Mouse (Mus musculus): Measurements from ENCODE around the gene Psmb5. TPM values are rescaled to one million over a fixed set of nuclear protein-coding genes. Genes with fewer than 3 reads are reported as not detected.

Gene Psmb5
- polyA plus RNA-seq, 1 experiment from 2014 or later: 251 TPM

DNA sequence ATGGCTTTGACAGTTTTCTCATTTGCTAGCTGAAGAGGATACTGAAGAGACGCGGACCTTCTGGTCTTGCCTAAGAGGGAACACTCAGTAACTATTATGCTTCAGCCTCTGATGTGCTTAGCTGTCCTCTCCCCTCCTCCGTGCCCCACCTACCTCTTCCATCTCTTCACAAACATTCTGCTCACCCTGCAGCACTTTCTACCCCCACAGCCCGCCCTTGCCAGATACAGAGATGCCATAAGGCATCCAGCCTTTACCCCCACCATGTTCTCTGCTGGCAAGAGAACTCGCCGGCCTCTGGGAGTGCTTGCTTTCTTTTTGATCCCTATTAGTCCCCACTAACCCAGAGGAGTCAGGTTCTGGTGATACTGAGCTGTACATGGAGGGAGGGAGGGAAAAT lies 7.2 kb downstream of the Psmb5 start:
- Histone ChIP-seq H3K9ac (replicated peaks; ENCODE audit: low read depth) (no peak overlapping the region), H3K27me3 (replicated peaks; ENCODE audit: insufficient read depth, low read length) (no peaks in the 10 kb centered on the region), H3K4me2 (replicated peaks; ENCODE audit: low read depth, low read length) (no peak overlapping the region), H3K4me3 (ENCODE audit: low read depth, low read length) (no peak overlapping the region), H3K4me1 (ENCODE audit: insufficient read depth, low read depth, low read length) (no peaks in the 10 kb centered on the region), H3K9me3 (ENCODE audit: low read length) (no peaks in the 10 kb centered on the region), H3K36me3 (ENCODE audit: insufficient read depth, low read length) (no peaks in the 10 kb centered on the region), H3K27ac (ENCODE audit: low read length) (no peak overlapping the region)
- no peak for ATAC-seq
- DNase-seq (ENCODE audit: low spot score): no peak
- WGBS: 77% methylated on average over 6 of the region's 6 CpGs
- TF ChIP-seq EP300 (IDR thresholded peaks at IDR 0.05) (no peak), CTCF (IDR thresholded peaks at IDR 0.05) (no peak)

DNA sequence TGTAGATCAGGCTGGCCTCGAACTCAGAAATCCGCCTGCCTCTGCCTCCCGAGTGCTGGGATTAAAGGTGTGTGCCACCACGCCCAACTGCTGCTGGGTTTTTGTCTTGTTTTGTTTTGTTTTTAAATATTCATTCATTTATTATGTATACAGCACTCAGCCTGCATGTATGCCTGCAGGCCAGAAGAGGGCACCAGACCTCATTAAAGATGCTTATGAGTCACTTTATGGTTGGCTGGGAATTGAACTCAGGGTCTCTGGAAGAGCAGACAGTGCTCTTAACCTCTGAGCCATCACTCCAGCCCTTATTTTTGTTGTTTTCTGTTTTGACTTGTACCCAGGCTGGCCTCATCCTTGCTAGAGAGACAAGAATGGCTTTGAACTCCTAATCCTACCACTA lies 7.9 kb downstream of the Psmb5 start:
- ATAC-seq: no peak
- 87% methylated on average over 4 of the region's 4 CpGs for WGBS

DNA sequence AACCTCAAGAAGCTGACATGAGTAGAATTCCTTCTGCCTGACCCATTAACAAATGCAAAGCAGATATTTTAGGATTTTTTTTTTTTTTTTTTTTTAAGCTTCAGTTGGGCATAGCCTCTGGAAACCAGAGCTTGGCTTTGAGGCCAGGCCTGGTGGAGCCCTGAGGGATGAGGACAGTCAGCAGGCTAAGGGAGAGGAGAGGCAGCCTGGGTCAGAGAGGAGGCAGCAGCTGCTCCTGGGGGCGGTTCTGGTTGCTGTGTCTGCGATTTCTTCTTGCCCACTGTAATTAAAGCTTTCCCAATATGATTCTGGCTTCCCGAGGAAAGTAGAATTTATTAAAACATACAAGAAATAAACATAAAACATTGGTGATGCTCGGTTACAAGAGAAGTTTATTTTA lies 8.6 kb downstream of the Psmb5 start:
- no peaks in the 10 kb centered on the region for H3K9me3 ChIP-seq (ENCODE audit: low read length)
- H3K4me2 ChIP-seq (replicated peaks; ENCODE audit: low read depth, low read length): no peak overlapping the region
- WGBS: 61% methylated on average over 4 of the region's 4 CpGs
- no peaks in the 10 kb centered on the region for H3K36me3 ChIP-seq (ENCODE audit: insufficient read depth, low read length)
- TF ChIP-seq EP300 (IDR thresholded peaks at IDR 0.05): no peak
- TF ChIP-seq CTCF (IDR thresholded peaks at IDR 0.05): no peak
- H3K27ac ChIP-seq (ENCODE audit: low read length): no peak overlapping the region
- DNase-seq (ENCODE audit: low spot score) (peak; percentile 17), ATAC-seq (no peak)
- no peak overlapping the region for H3K9ac ChIP-seq (replicated peaks; ENCODE audit: low read depth)
- H3K4me1 ChIP-seq (ENCODE audit: insufficient read depth, low read depth, low read length): no peaks in the 10 kb centered on the region
- no peaks in the 10 kb centered on the region for H3K27me3 ChIP-seq (replicated peaks; ENCODE audit: insufficient read depth, low read length)
- H3K4me3 ChIP-seq (ENCODE audit: low read depth, low read length): no peak overlapping the region

More for the DNA sequence above, 7.9 kb downstream of the Psmb5 start:
- Histone ChIP-seq H3K4me1 (ENCODE audit: insufficient read depth, low read depth, low read length) (no peaks in the 10 kb centered on the region), H3K27ac (ENCODE audit: low read length) (no peak overlapping the region), H3K36me3 (ENCODE audit: insufficient read depth, low read length) (no peaks in the 10 kb centered on the region), H3K27me3 (replicated peaks; ENCODE audit: insufficient read depth, low read length) (no peaks in the 10 kb centered on the region), H3K9ac (replicated peaks; ENCODE audit: low read depth) (no peak overlapping the region), H3K9me3 (ENCODE audit: low read length) (no peaks in the 10 kb centered on the region), H3K4me2 (replicated peaks; ENCODE audit: low read depth, low read length) (no peak overlapping the region), H3K4me3 (ENCODE audit: low read depth, low read length) (no peak overlapping the region)
- TF ChIP-seq CTCF (IDR thresholded peaks at IDR 0.05) (peak; percentile 72), EP300 (IDR thresholded peaks at IDR 0.05) (no peak)
- peak; percentile 36 for DNase-seq (ENCODE audit: low spot score)

DNA sequence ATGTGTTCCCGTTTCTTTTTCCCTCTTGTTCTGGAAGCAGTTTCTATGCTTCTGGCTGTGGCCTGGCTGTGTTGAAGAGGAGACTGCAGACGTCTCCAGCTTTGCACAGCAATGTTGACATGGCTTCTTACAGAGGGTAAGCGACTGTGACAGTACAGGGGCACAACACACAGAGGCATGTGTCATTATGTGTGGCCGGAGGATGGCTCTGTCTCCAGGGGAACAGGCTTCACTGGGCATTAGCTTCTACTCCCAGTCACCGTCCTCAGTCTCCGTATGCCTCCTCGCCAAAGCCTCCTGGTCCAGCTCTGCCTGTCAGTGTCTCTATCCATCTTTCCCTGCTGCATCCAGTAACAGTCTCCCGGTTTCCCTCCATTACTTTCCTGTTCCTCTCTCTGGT lies 10.6 kb downstream of the Psmb5 start:
- Histone ChIP-seq H3K9ac (replicated peaks; ENCODE audit: low read depth) (no peak overlapping the region), H3K4me3 (ENCODE audit: low read depth, low read length) (no peak overlapping the region), H3K4me2 (replicated peaks; ENCODE audit: low read depth, low read length) (no peak overlapping the region), H3K4me1 (ENCODE audit: insufficient read depth, low read depth, low read length) (no peaks in the 10 kb centered on the region), H3K27ac (ENCODE audit: low read length) (no peak overlapping the region), H3K27me3 (replicated peaks; ENCODE audit: insufficient read depth, low read length) (no peaks in the 10 kb centered on the region), H3K36me3 (ENCODE audit: insufficient read depth, low read length) (no peaks in the 10 kb centered on the region), H3K9me3 (ENCODE audit: low read length) (no peaks in the 10 kb centered on the region)
- no peak for DNase-seq (ENCODE audit: low spot score)
- 43% methylated on average over 8 of the region's 8 CpGs for WGBS
- ATAC-seq: no peak
- TF ChIP-seq EP300 (IDR thresholded peaks at IDR 0.05): no peak
- no peak for TF ChIP-seq CTCF (IDR thresholded peaks at IDR 0.05)

DNA sequence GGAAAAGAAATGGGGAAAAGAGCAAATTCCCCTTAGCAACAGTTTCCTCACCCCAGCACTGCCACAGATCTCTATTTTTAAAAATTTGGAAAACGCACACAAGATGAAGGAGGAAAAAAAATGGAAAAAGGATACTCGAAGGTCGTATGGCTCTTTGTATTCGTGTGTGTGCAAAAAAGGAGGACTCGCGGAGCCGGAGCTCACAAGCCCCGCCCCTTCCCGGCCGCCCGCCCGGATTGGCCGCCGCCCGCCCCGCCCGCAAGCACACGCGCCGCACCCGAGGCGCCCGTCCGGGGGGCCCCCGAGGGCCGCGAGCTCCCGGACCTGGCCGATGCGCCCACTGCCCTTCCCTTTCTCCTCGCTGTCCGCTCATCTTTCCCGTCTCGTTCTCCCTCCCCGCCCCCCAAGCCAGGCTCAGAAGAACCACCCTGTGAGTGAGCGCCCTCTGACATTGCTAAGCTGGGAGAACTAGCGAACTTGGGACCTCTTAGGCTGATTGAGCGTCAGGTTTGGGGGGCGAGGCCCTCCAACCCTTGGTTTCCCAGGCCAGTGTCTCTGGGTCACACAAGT lies 12.0 kb downstream of the Psmb5 start, which contains the start of gene 4931414P19Rik:
4931414P19Rik (minus strand) TSS at position 242 of the 570 bp plus-strand sequence.
- H3K9me3 ChIP-seq (ENCODE audit: low read length): no peaks in the 10 kb centered on the region
- peak within 1 kb of the TSS; percentile 47 for H3K9ac ChIP-seq (replicated peaks; ENCODE audit: low read depth)
- ATAC-seq (peak; percentile 67), DNase-seq (ENCODE audit: low spot score) (peak; percentile 92)
- no peaks in the 10 kb centered on the region for H3K36me3 ChIP-seq (ENCODE audit: insufficient read depth, low read length)
- H3K27me3 ChIP-seq (replicated peaks; ENCODE audit: insufficient read depth, low read length): no peaks in the 10 kb centered on the region
- WGBS: 1% methylated on average over 36 of the region's 39 CpGs
- H3K4me1 ChIP-seq (ENCODE audit: insufficient read depth, low read depth, low read length): no peaks in the 10 kb centered on the region
- no peak for TF ChIP-seq CTCF (IDR thresholded peaks at IDR 0.05)
- TF ChIP-seq EP300 (IDR thresholded peaks at IDR 0.05): no peak
- H3K4me3 ChIP-seq (ENCODE audit: low read depth, low read length): peak within 1 kb of the TSS; percentile 47
- H3K4me2 ChIP-seq (replicated peaks; ENCODE audit: low read depth, low read length): peak within 1 kb of the TSS; percentile 62
- peak within 1 kb of the TSS; percentile 87 for H3K27ac ChIP-seq (ENCODE audit: low read length)

DNA sequence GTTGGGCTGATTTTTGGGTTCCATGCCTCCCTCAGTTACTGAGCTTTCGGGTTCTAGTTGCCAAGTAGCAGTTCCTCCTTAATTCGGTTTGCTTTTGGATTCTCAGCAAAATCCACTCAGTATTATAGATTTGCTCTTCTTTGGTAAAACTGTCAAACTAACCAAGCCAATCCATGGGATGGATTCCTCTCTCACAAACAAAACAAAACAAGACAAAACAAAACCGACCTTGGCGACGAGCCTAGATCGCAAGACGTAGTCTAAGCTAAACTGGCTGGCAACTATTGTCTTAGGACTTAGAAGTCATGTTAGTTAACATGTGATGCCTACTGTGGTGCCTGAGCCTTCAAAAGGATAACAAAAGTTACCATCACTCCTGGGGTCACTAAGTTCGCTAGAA lies 14.1 kb downstream of the Psmb5 start:
- TF ChIP-seq EP300 (IDR thresholded peaks at IDR 0.05): no peak
- TF ChIP-seq CTCF (IDR thresholded peaks at IDR 0.05): no peak
- H3K27ac ChIP-seq (ENCODE audit: low read length): peak overlapping the region; percentile 91
- 76% methylated on average over 8 of the region's 8 CpGs for WGBS
- H3K27me3 ChIP-seq (replicated peaks; ENCODE audit: insufficient read depth, low read length): no peaks in the 10 kb centered on the region
- ATAC-seq (no peak), DNase-seq (ENCODE audit: low spot score) (no peak)
- no peaks in the 10 kb centered on the region for H3K4me1 ChIP-seq (ENCODE audit: insufficient read depth, low read depth, low read length)
- peak overlapping the region; percentile 65 for H3K4me3 ChIP-seq (ENCODE audit: low read depth, low read length)
- no peak overlapping the region for H3K9ac ChIP-seq (replicated peaks; ENCODE audit: low read depth)
- no peaks in the 10 kb centered on the region for H3K9me3 ChIP-seq (ENCODE audit: low read length)
- H3K4me2 ChIP-seq (replicated peaks; ENCODE audit: low read depth, low read length): peak overlapping the region; percentile 46
- no peaks in the 10 kb centered on the region for H3K36me3 ChIP-seq (ENCODE audit: insufficient read depth, low read length)

Measured in lung, postnatal 0 days (tissue).